Mouse (Mus musculus): ENCODE measurements around the gene Pakap.

The Pakap gene

GRCm38 (mm10) chr4:57927464-57928205 lies 359.7 kb downstream of the Pakap start:
- DNase-seq: peak; percentile 33 to 35

- no peak for DNase-seq
Observed at GRCm38 (mm10) chr4:57930559-57931170, 362.7 kb downstream of the Pakap start.

- DNase-seq: no peak
Observed at GRCm38 (mm10) chr4:57934181-57934580, 366.2 kb downstream of the Pakap start.

GRCm38 (mm10) chr4:57937292-57937691 lies 369.3 kb downstream of the Pakap start:
- DNase-seq: no peak

- DNase-seq: no peak
Observed at GRCm38 (mm10) chr4:57940631-57941030, 372.7 kb downstream of the Pakap start.

GRCm38 (mm10) chr4:57942892-57943291 lies 374.9 kb downstream of the Pakap start:
- DNase-seq: no peak
